Mouse (Mus musculus): ENCODE measurements around the gene Syt1.

- TF ChIP-seq ZNF384 (IDR thresholded peaks at IDR 0.05; ENCODE audit: low read depth, low read length) (no peak), HCFC1 (IDR thresholded peaks at IDR 0.05; ENCODE audit: borderline replicate concordance, insufficient read depth, low read length) (no peak), CHD2 (IDR thresholded peaks at IDR 0.05; ENCODE audit: low read depth, low read length) (no peak), MAFK (IDR thresholded peaks at IDR 0.05; ENCODE audit: insufficient read depth, low read depth, low read length) (no peak)
Observed at GRCm38 (mm10) chr10:108893288-108893687, 117.5 kb downstream of the Syt1 start.
